Mouse (Mus musculus) liver, postnatal 0 days (tissue): ENCODE data around the gene Ssr2. TPM values are rescaled to one million over a fixed set of nuclear protein-coding genes. Genes with fewer than 3 reads are reported as not detected.
A peak's percentile ranks its signal among the peaks of the same experiment; 100 is the strongest.

Source experiments
- ATAC-seq: fragments of 200-750 bp; cut with Nextera tagmentation; 2 replicates; pipeline ENCODE4 v1.8.0; 2017; ENCODE audit warnings: mild to moderate bottlenecking, moderate library complexity
- DNase-seq: peaks from one replicate; pipeline ENCODE4 v3.0.0-alpha.2; 2016
- H3K27ac ChIP-seq: fragments of 300-500 bp; sonication (generic); 2 replicates; pipeline ENCODE4 v1.5.1; 2014; ENCODE audit warnings: antibody characterized with exemption, moderate library complexity, mild to moderate bottlenecking, low read depth
- H3K27me3 ChIP-seq: fragments of 300-500 bp; sonication (generic); 2 replicates; pipeline ENCODE4 v1.6.1; 2014; ENCODE audit warnings: low read length, control low read depth, mixed read lengths; ENCODE audit not compliant: insufficient read depth
- H3K36me3 ChIP-seq: fragments of 300-500 bp; sonication (generic); replicated peaks from 2 replicates; pipeline ENCODE4 v1.6.1; 2014; ENCODE audit warnings: mild to moderate bottlenecking, control low read depth, low read length, moderate library complexity, mixed read lengths; ENCODE audit not compliant: insufficient read depth
- H3K4me1 ChIP-seq: fragments of 300-500 bp; sonication (generic); 2 replicates; pipeline ENCODE4 v1.6.1; 2014; ENCODE audit warnings: antibody characterized with exemption, mild to moderate bottlenecking, control low read depth; ENCODE audit not compliant: insufficient read depth
- H3K4me2 ChIP-seq: fragments of 300-500 bp; sonication (generic); 2 replicates; pipeline ENCODE4 v1.6.1; 2014; ENCODE audit warnings: low read depth, mild to moderate bottlenecking, low read length, moderate library complexity, mixed read lengths
- H3K4me3 ChIP-seq: fragments of 300-500 bp; sonication (generic); 2 replicates; pipeline ENCODE4 v1.5.1; 2014; ENCODE audit warnings: low read depth, low read length
- H3K9ac ChIP-seq: fragments of 300-500 bp; sonication (generic); replicated peaks from 2 replicates; pipeline ENCODE4 v1.6.1; 2014; ENCODE audit warnings: mild to moderate bottlenecking, moderate library complexity
- H3K9me3 ChIP-seq: fragments of 300-500 bp; sonication (generic); 2 replicates; pipeline ENCODE4 v1.6.1; 2016; ENCODE audit warnings: mild to moderate bottlenecking, control low read depth, low read length, mixed read lengths
- CTCF ChIP-seq: sonication (generic); IDR thresholded peaks from 2 replicates; pipeline ENCODE4 v1.5.1; 2016; ENCODE audit warnings: antibody characterized with exemption, low read depth
- EP300 ChIP-seq: IDR thresholded peaks from 2 replicates; pipeline ENCODE4 v1.6.1; 2016; ENCODE audit warnings: antibody characterized with exemption, low read depth, mild to moderate bottlenecking
- WGBS: fragments of 180-500 bp; shearing (Covaris S2); extraction: QIAGEN DNeasy Blood & Tissue Kit; methylation state at CpG from one replicate; pipeline ENCODE4 v1.1.7; 2014; ENCODE audit not compliant: insufficient replicate concordance; 5-methylcytosine and 5-hydroxymethylcytosine counted together
- polyA plus RNA-seq: library from polyadenylated mRNA; unstranded; fragments of >200 nt; fragmentation: Nextera tagmentation; extraction: Ambion mirVana; gene quantifications from 2 replicates; pipeline ENCODE4 v1.2.1, GENCODE M21; 2015

Gene Ssr2
- polyA plus RNA-seq, 1 experiment from 2014 or later: 155 TPM

GRCm38 (mm10) chr3:88544955-88545591 is 30.6 kb upstream of the Ssr2 start:
- Histone ChIP-seq H3K9me3 (no peaks in the 10 kb centered on the region), H3K27me3 (no peaks in the 10 kb centered on the region), H3K4me2 (no peak overlapping the region), H3K27ac (no peak overlapping the region), H3K4me1 (peaks cover 2% of the 10 kb centered on the region; the same call in 1 of the 2 replicates), H3K4me3 (no peak overlapping the region), H3K36me3 (no peaks in the 10 kb centered on the region), H3K9ac (no peak overlapping the region)
- DNase-seq (no peak), ATAC-seq (no peak; the same call in 1 of the 2 replicates)
- no peak for TF ChIP-seq EP300
- 54% methylated on average over 20 of the region's 20 CpGs for WGBS

GRCm38 (mm10) chr3:88546674-88547418 is 28.8 kb upstream of the Ssr2 start:
- Histone ChIP-seq H3K9ac (no peak overlapping the region), H3K4me1 (peaks cover 12% of the 10 kb centered on the region), H3K4me3 (no peak overlapping the region), H3K9me3 (no peaks in the 10 kb centered on the region), H3K27me3 (no peaks in the 10 kb centered on the region), H3K4me2 (no peak overlapping the region), H3K27ac (no peak overlapping the region), H3K36me3 (no peaks in the 10 kb centered on the region)
- 67% methylated on average over 6 of the region's 6 CpGs for WGBS
- ATAC-seq: no peak
- TF ChIP-seq EP300 (no peak), CTCF (no peak)
- DNase-seq: no peak

DNA sequence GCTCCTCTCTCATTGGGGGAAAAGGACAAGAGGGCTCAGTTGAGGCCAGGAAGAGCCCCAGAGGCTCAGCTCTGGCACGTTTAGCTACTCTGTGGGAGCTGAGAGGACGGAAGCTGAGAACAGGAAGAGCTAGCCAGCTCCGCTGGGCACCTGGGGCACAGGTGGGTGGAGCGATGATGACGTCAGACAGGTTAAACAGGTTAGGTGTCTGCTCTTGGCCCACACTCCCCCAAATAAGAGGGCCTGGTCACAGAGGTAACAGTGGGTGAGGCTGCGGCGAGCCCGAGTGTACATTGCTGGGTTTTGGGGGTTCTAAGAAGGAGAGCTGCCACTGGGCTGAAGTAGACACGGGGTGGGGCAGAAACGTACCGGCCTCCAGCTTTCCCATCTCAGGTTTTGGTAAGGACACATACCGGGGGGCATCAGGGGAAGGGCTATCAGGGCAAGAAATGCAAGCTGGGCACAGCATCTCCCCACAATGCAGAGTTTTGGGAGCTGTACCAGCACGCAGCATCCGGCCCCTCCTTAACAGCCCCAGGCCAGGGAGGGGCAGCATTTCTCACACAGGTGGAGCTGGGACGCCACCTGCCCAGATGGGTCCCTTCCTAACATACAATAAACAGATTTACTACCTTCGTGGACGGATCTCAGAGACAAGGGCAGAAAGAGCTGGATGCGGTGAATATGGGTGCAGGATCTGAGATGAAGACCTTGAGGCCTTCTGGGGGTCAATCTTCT is 27.3 kb upstream of the Ssr2 start, which contains the start of gene Rab25:
Gene Rab25 (minus strand): TSS at position 121 of the 738 bp plus-strand sequence.
- no peak for DNase-seq
- Histone ChIP-seq H3K9ac (no peak within 1 kb of the TSS), H3K4me1 (peaks cover 15% of the 10 kb centered on the region), H3K36me3 (no peaks in the 10 kb centered on the region), H3K27ac (no peak within 1 kb of the TSS), H3K4me3 (no peak within 1 kb of the TSS), H3K27me3 (no peaks in the 10 kb centered on the region), H3K4me2 (no peak within 1 kb of the TSS), H3K9me3 (no peaks in the 10 kb centered on the region)
- TF ChIP-seq CTCF: no peak
- TF ChIP-seq EP300: no peak
- 75% methylated on average over 18 of the region's 18 CpGs for WGBS
- no peak for ATAC-seq

- TF ChIP-seq CTCF (no peak), EP300 (no peak)
- Histone ChIP-seq H3K4me1 (peaks cover 19% of the 10 kb centered on the region), H3K9ac (peak overlapping the region; percentile 92; the same call in 1 of the 2 replicates), H3K27me3 (no peaks in the 10 kb centered on the region), H3K4me3 (peak overlapping the region; percentile 84), H3K27ac (peak overlapping the region; percentile 98), H3K4me2 (peak overlapping the region; percentile 98), H3K9me3 (no peaks in the 10 kb centered on the region), H3K36me3 (peaks cover 7% of the 10 kb centered on the region)
- 51% methylated on average over 4 of the region's 4 CpGs for WGBS
- ATAC-seq (no peak), DNase-seq (no peak)
Measured at GRCm38 (mm10) chr3:88551586-88551985, 24.1 kb upstream of the Ssr2 start.

- no peaks in the 10 kb centered on the region for H3K27me3 ChIP-seq
- no peak for DNase-seq
- 7% methylated on average over 16 of the region's 16 CpGs for WGBS
- ATAC-seq: no peak
- H3K27ac ChIP-seq: peak overlapping the region; percentile 98
- TF ChIP-seq CTCF (no peak), EP300 (no peak)
- H3K4me3 ChIP-seq: peak overlapping the region; percentile 84
- H3K4me1 ChIP-seq: peaks cover 19% of the 10 kb centered on the region
- no peaks in the 10 kb centered on the region for H3K9me3 ChIP-seq
- peak overlapping the region; percentile 92 for H3K9ac ChIP-seq
- peak overlapping the region; percentile 98 for H3K4me2 ChIP-seq
- H3K36me3 ChIP-seq: peaks cover 12% of the 10 kb centered on the region
Measured at GRCm38 (mm10) chr3:88552082-88552645, 23.5 kb upstream of the Ssr2 start.
